Mouse (Mus musculus): ENCODE measurements at regions not wholly inside any gene's neighbourhood (a gene's known extent, or its start where the extent isn't known, plus 50 kb on each side); places are given as distances from the start of the nearest gene placed in this dataset.
A peak's percentile ranks its signal among the peaks of the same experiment; 100 is the strongest.

- no peak for DNase-seq
Observed at GRCm38 (mm10) chr16:50697722-50698121, 106.8 kb upstream of the Ccdc54 start.

- DNase-seq, result no peak
Observed at GRCm38 (mm10) chr16:50696052-50696451, 105.1 kb upstream of the Ccdc54 start.

- DNase-seq, result no peak
Observed at GRCm38 (mm10) chr16:50694045-50694444, 103.1 kb upstream of the Ccdc54 start.

GRCm38 (mm10) chr16:50690818-50691217 is 99.9 kb upstream of the Ccdc54 start:
- no peak for DNase-seq

- DNase-seq, result no peak
Observed at GRCm38 (mm10) chr16:50689525-50689924, 98.6 kb upstream of the Ccdc54 start.

DNA sequence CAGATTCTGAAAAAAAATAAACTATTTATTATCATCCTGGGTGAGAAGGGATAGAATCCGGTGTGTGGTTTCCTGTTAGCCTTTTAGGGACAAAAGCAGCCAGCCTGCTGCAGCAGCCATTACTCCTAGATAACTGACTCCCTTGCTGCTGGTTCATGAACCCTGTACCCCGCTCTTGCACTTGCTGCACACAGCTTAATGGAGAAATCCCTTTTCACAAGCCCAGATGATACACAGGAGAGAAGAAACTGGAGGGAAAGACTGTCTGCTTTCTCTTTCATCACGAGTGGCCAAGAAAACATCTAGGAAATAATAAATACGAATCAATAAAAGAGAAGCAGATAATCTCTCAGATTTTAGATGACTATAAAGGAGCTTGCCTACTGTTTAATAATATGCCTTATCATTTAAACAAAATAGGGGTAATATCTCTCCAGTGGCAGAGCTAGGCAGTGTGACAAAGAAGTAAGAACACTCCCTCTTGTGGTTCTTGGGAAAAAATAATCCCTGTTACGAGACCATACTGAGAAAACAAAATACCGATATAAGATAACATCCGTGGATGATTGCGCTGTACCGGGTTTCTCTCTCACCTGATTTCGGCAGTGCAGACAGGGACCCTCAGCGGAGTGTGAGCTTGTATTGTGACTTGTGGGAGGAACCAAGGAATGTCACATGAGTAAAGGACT is 98.0 kb upstream of the Ccdc54 start:
- DNase-seq, result no peak

DNA sequence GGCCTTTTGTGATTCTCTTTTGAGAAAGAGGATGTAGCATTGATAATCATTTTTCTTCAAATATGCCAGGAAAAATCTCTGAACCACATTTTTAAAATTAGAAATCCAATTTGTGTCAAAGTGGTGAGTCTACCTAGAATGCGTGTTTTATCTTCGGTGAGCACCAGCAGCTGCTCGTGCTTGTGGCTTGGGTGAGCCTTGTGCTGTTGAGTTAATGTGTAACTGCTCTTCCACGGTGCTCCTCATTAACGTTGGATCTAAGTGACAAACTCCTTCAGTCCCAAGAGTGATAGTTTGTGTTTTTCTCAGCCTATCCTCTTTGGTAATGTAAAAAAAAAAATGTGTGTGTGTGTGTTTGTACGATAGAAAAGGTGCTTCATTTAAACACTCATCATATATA is 88.7 kb upstream of the Ccdc54 start:
- no peak for DNase-seq

DNA sequence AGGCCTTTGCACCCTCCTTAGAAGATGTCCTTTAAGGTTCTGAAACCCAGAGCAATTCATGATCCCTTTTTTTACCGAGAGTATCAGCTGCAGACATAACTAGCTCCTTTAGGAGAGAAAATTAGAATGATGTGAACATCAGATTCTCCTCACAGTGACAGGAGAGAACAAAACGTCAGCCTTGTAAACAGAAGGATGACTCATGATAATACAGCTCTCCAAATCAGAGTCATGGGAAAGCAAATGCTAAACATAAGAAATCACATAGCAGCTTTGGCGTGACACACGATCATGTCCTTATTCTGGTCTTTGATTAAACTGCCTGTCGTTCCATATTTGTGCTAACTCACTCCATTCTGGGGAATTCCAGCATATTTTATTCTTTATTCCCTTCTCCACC is 82.4 kb upstream of the Ccdc54 start:
- peak; percentile 20 for DNase-seq

GRCm38 (mm10) chr16:50672713-50673112 is 81.8 kb upstream of the Ccdc54 start:
- DNase-seq, result no peak

GRCm38 (mm10) chr16:50671170-50671569 is 80.2 kb upstream of the Ccdc54 start:
- DNase-seq, result no peak

DNA sequence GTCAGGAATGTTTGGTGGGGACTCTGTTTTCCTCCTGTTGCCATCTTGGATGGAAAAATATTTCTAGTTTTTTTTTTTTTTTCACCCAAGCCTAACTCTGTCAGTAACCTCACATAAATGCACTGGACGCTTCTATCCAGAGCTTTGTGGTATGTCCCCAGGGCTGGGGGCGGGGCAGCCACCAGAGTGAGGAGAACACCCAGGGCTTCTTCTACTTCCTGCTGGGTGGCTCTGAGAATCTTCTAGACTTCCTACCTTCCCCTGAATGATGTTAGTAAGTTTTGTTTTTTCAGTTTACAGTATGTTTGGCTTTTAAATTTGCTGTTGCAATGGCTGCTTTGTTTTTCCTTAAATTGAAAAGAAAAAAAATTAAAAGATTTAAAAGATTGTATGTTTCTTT is 73.3 kb upstream of the Ccdc54 start:
- DNase-seq, result no peak

All from layer of hippocampus, adult 9-11 months (tissue).